Mouse (Mus musculus): ENCODE results near the gene Etv6.

DNA sequence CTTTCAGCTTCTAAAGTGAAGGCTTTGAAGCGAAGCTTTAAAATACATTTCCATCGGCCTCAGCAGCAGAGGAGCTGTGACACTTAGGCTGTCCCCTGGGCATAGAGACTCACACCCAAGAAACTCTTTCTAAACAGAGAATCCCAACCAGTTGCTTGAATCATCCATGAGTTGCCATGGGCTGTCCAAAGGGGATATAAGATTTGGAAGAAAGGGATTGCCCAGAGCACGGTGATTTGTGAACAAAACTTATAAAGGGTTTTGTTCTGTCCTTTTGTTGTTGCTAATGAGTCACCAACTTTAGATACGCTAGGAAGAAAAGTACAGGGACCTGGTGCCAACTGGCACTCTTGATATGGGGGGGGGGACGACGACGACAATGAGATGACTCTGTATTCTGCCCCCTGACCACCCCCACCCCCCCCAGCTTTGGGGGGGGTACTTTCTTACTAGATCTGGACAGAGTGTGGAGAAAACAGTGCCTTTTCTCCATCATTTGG is 113.0 kb downstream of the Etv6 start:
- TF ChIP-seq EP300 (IDR thresholded peaks at IDR 0.05; ENCODE audit: low read depth in 1 of 2, low read length in 2 of 2) (no peak), CTCF (IDR thresholded peaks at IDR 0.05 in 2 of 3, conservative IDR thresholded peaks at IDR 0.05 in 1 of 3; ENCODE audit: control insufficient read depth in 1 of 3, insufficient read depth in 1 of 3, low read depth in 2 of 3, low read length in 3 of 3, poor library complexity in 1 of 3, severe bottlenecking in 1 of 3) (no peak), ETS1 (IDR thresholded peaks at IDR 0.05; ENCODE audit: low read depth, low read length) (no peak), UBTF (IDR thresholded peaks at IDR 0.05; ENCODE audit: borderline replicate concordance, insufficient read depth, low read depth, low read length) (no peak), POLR2A (IDR thresholded peaks at IDR 0.05; ENCODE audit: control insufficient read depth in 1 of 2, insufficient read depth in 1 of 2, low read depth in 1 of 2, low read length in 2 of 2, poor library complexity in 1 of 2) (no peak), MXI1 (IDR thresholded peaks at IDR 0.05; ENCODE audit: low read depth, low read length) (no peak), JUND (IDR thresholded peaks at IDR 0.05; ENCODE audit: low read depth, low read length) (no peak), RAD21 (IDR thresholded peaks at IDR 0.05; ENCODE audit: low read depth, low read length) (no peak)
